Mouse (Mus musculus) central nervous system, embryonic 11.5 days (tissue): ENCODE results near the gene Coq10b. TPM values are rescaled to one million over a fixed set of nuclear protein-coding genes. Genes with fewer than 3 reads are reported as not detected.

Experiments
- polyA plus RNA-seq: library from polyadenylated mRNA; depleted of rRNA; stranded (reverse); fragments of >200 nt; gene quantifications from 2 replicates; pipeline ENCODE4 v1.2.3, GENCODE M21; 2012; rRNA removed

Gene Coq10b
- polyA plus RNA-seq, result 15.7 and 18.0 TPM in 2 replicates

DNA sequence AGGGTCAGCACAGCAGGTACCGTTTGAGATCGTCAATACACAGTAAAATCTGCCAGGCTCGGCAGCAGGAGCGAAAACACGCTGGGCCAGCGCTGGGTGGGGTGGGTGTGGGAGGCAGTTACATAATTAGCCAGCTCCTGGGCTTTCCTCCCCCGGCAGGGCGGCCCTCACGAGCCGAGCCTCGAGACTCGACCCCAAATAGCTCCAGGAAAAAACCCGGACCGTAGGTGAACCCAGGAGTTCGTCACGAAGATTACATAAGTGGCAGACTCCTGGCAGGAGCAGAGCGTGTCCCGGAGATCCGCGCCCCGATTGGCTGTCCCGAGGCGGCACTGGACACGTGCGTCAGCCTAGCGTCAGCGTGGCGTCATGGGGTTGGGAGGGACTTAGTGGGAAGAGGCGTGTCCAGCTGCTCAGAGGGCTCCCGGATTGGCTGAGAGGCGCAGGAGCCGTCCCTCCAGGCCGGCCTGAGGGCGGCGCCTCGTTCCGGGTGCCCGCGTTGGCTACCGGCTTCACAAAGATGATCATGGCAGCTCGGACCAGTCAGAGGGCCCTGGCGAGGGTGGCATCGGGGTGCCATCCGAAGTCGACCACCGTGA is at the start of gene Coq10b:
Gene Coq10b, plus strand, starts transcription at position 416 of the 599 bp plus-strand sequence.

DNA sequence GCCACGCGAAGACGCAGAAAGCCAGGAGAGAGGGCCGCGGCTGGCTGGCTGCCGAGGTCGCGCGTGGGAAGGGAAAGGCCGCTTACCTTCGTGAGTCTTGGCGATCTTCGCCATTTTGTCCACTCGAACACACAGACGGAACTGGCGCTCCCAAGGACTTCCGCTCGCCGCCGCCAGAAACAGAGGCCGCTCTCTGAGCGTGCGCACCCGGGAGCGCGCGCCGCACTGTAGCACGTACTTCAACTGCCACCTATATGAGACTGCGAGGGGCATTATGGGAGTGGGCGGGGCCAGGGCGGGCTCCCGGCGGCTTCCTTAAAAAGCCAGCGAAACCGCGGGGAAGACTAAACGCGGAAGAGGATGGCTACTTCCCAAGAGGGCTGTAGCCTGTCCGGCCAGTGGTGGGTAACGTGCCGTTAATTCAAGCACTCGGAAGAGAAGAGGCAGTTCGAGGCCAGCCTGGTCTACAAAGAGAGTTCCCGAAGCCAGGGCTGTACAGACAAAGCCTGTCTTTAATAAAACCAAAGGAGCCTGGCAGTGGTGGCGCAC is 25.2 kb upstream of the Coq10b start, which contains the start of gene Sf3b1:
Gene Sf3b1, minus strand, starts transcription at position 229 of the 549 bp plus-strand sequence.

DNA sequence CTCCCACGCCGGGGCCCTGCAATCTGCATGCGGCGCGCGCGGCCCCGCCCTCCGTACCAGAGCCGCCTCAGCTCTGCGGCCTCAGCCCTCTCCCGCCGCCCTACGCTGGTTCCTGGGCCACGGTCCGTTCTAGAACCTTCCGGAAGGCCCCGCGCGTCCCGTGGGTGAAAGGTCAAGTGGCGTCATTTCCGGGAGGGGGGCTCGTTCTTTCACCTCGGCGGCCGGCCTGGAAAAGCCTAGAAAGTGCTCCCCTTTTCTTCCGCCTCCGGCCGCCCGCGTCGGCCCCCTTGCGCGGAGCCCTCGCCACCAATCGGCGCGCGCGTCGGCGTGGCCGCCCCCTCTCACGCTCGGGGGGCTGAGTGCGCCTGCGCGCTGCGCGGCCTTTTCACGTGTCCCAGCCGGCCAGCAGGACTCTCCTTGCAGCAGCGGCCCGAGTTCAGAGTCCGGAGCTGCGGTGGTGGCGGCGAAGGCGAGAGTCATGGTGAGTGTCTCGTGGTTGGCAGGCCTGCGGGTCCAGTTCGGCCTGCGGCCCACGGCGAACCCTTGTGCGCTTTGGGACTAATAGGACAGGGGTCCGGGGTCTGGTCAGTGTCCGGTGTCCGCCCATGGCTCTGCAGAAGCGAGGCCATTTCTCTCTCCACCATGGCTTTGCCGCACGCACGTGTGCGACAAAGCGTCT is 35.5 kb downstream of the Coq10b start, which contains the start of the genes Hspe1 and Hspd1:
Gene Hspe1, plus strand, starts transcription at position 201 of the 679 bp plus-strand sequence.
Gene Hspd1, minus strand, starts transcription at position 312 of the 679 bp plus-strand sequence.

Other genes with a start within 250 kb of the Coq10b start
- 17.4 and 29.0 TPM in 2 replicates for gene Ankrd44, start 126.4 kb upstream of the Coq10b start, polyA plus RNA-seq
- 183 and 224 TPM in 2 replicates for gene Sf3b1, start 25.3 kb upstream of the Coq10b start, polyA plus RNA-seq
- 378 and 387 TPM in 2 replicates for gene Hspe1, start 35.4 kb downstream of the Coq10b start, polyA plus RNA-seq
- gene Hspd1, start 35.5 kb downstream of the Coq10b start, polyA plus RNA-seq, result 240 and 393 TPM in 2 replicates
- 24.8 and 60.0 TPM in 2 replicates for gene Mob4, start 78.5 kb downstream of the Coq10b start, polyA plus RNA-seq
- 6.2 and 11.2 TPM in 2 replicates for gene Rftn2, start 174.0 kb downstream of the Coq10b start, polyA plus RNA-seq
- 2.3 and 3.1 TPM in 2 replicates for gene Mars2, start 184.4 kb downstream of the Coq10b start, polyA plus RNA-seq